Mouse (Mus musculus) embryonic facial prominence, embryonic 14.5 days (tissue): ENCODE results near the gene Zfand4. TPM values are rescaled to one million over a fixed set of nuclear protein-coding genes. Genes with fewer than 3 reads are reported as not detected.

Experiments
- ATAC-seq: fragments of 200-750 bp; cut with Nextera tagmentation; 2 replicates; pipeline ENCODE4 v1.8.0; 2017; ENCODE audit warnings: low read depth, moderate number of reproducible peaks, moderate TSS enrichment
- DNase-seq: peaks from one replicate; pipeline ENCODE4 v3.0.0-alpha.2; 2015; ENCODE audit warnings: low spot score
- H3K27ac ChIP-seq: fragments of 300-500 bp; sonication (generic); replicated peaks from 2 replicates; pipeline ENCODE4 v1.5.1; 2014; ENCODE audit warnings: low read depth, mild to moderate bottlenecking, low read length, moderate library complexity
- H3K27me3 ChIP-seq: fragments of 300-500 bp; sonication (generic); replicated peaks from 2 replicates; pipeline ENCODE4 v1.6.1; 2014; ENCODE audit warnings: low read length; ENCODE audit not compliant: control insufficient read depth, insufficient read depth
- H3K36me3 ChIP-seq: fragments of 300-500 bp; sonication (generic); 2 replicates; pipeline ENCODE4 v1.6.1; 2014; ENCODE audit warnings: low read length, mixed read lengths; ENCODE audit not compliant: control insufficient read depth, insufficient read depth
- H3K4me1 ChIP-seq: fragments of 300-500 bp; sonication (generic); 2 replicates; pipeline ENCODE4 v1.6.1; 2014; ENCODE audit warnings: antibody characterized with exemption, low read length; ENCODE audit not compliant: control insufficient read depth, insufficient read depth
- H3K4me2 ChIP-seq: fragments of 300-500 bp; sonication (generic); 2 replicates; pipeline ENCODE4 v1.6.1; 2014; ENCODE audit warnings: low read depth, mild to moderate bottlenecking, low read length, moderate library complexity, mixed read lengths
- H3K4me3 ChIP-seq: fragments of 300-500 bp; sonication (generic); 2 replicates; pipeline ENCODE4 v1.5.1; 2014; ENCODE audit warnings: low read depth, mild to moderate bottlenecking, low read length
- H3K9ac ChIP-seq: fragments of 300-500 bp; sonication (generic); 2 replicates; pipeline ENCODE4 v1.6.1; 2014; ENCODE audit warnings: low read depth, mild to moderate bottlenecking, low read length, moderate library complexity, mixed read lengths
- H3K9me3 ChIP-seq: fragments of 300-500 bp; sonication (generic); 2 replicates; pipeline ENCODE4 v1.6.1; 2016; ENCODE audit warnings: low read length; ENCODE audit not compliant: control insufficient read depth
- WGBS: fragments of 180-500 bp; shearing (Covaris S2); extraction: QIAGEN DNeasy Blood & Tissue Kit; methylation state at CpG from one replicate; pipeline ENCODE4 v1.1.7; 2014; 5-methylcytosine and 5-hydroxymethylcytosine counted together
- polyA plus RNA-seq: library from polyadenylated mRNA; unstranded; fragments of >200 nt; fragmentation: Nextera tagmentation; extraction: Ambion mirVana; gene quantifications from 2 replicates; pipeline ENCODE4 v1.2.1, GENCODE M21; 2014

The Zfand4 gene
- polyA plus RNA-seq, 1 experiment from 2014 or later, result 6.5 TPM

- no peak overlapping the region for H3K9ac ChIP-seq
- no peaks in the 10 kb centered on the region for H3K4me1 ChIP-seq
- H3K27me3 ChIP-seq, result no peaks in the 10 kb centered on the region
- H3K4me2 ChIP-seq, result no peak overlapping the region
- no peak overlapping the region for H3K27ac ChIP-seq
- DNase-seq (no peak), ATAC-seq (no peak)
- H3K36me3 ChIP-seq, result no peaks in the 10 kb centered on the region
- H3K9me3 ChIP-seq, result no peaks in the 10 kb centered on the region
- no peak overlapping the region for H3K4me3 ChIP-seq
- WGBS, result 46% methylated on average over 4 of the region's 4 CpGs
Measured at GRCm38 (mm10) chr6:116282546-116282945, 18.5 kb downstream of the Zfand4 start.

GRCm38 (mm10) chr6:116283280-116283679 is 19.3 kb downstream of the Zfand4 start:
- Histone ChIP-seq H3K36me3 (no peaks in the 10 kb centered on the region), H3K9ac (no peak overlapping the region), H3K27ac (no peak overlapping the region), H3K4me3 (no peak overlapping the region), H3K4me1 (no peaks in the 10 kb centered on the region), H3K4me2 (no peak overlapping the region), H3K27me3 (no peaks in the 10 kb centered on the region), H3K9me3 (no peaks in the 10 kb centered on the region)
- no peak for ATAC-seq
- DNase-seq, result no peak
- WGBS, result 82% methylated on average over 3 of the region's 3 CpGs

GRCm38 (mm10) chr6:116286321-116286720 is 22.3 kb downstream of the Zfand4 start:
- Histone ChIP-seq H3K9me3 (no peaks in the 10 kb centered on the region), H3K27ac (no peak overlapping the region), H3K4me1 (no peaks in the 10 kb centered on the region), H3K36me3 (no peaks in the 10 kb centered on the region), H3K4me2 (no peak overlapping the region), H3K27me3 (no peaks in the 10 kb centered on the region), H3K4me3 (no peak overlapping the region), H3K9ac (no peak overlapping the region)
- ATAC-seq (no peak), DNase-seq (no peak)
- WGBS, result 89% methylated on average over 4 of the region's 4 CpGs

- H3K9ac ChIP-seq, result no peak overlapping the region
- H3K36me3 ChIP-seq, result no peaks in the 10 kb centered on the region
- H3K4me3 ChIP-seq, result no peak overlapping the region
- DNase-seq, result no peak
- no peaks in the 10 kb centered on the region for H3K9me3 ChIP-seq
- no peak overlapping the region for H3K27ac ChIP-seq
- no peak overlapping the region for H3K4me2 ChIP-seq
- H3K4me1 ChIP-seq, result no peaks in the 10 kb centered on the region
- ATAC-seq, result no peak
- H3K27me3 ChIP-seq, result no peaks in the 10 kb centered on the region
- 76% methylated on average over 5 of the region's 5 CpGs for WGBS
Measured at GRCm38 (mm10) chr6:116286870-116287575, 23.0 kb downstream of the Zfand4 start.

- DNase-seq, result no peak
- Histone ChIP-seq H3K4me1 (no peaks in the 10 kb centered on the region), H3K4me2 (no peak overlapping the region), H3K9me3 (no peaks in the 10 kb centered on the region), H3K4me3 (no peak overlapping the region), H3K9ac (no peak overlapping the region), H3K27me3 (no peaks in the 10 kb centered on the region), H3K27ac (no peak overlapping the region), H3K36me3 (0 out of 2 replicates have a peak, but pooled peaks cover 3% of the 10 kb centered on the region)
- 84% methylated on average over 2 of the region's 2 CpGs for WGBS
- ATAC-seq, result no peak
Measured at GRCm38 (mm10) chr6:116311411-116311810, 47.4 kb downstream of the Zfand4 start.

GRCm38 (mm10) chr6:116319259-116319658 is 55.2 kb downstream of the Zfand4 start:
- Histone ChIP-seq H3K4me1 (no peaks in the 10 kb centered on the region), H3K9ac (no peak overlapping the region), H3K9me3 (no peaks in the 10 kb centered on the region), H3K4me2 (no peak overlapping the region), H3K36me3 (0 out of 2 replicates have a peak, but pooled peaks cover 3% of the 10 kb centered on the region), H3K4me3 (no peak overlapping the region), H3K27ac (no peak overlapping the region), H3K27me3 (no peaks in the 10 kb centered on the region)
- no peak for ATAC-seq
- 67% methylated on average over 3 of the region's 3 CpGs for WGBS
- no peak for DNase-seq

GRCm38 (mm10) chr6:116326641-116327040 is 62.6 kb downstream of the Zfand4 start:
- Histone ChIP-seq H3K27me3 (no peaks in the 10 kb centered on the region), H3K4me2 (no peak overlapping the region), H3K36me3 (no peaks in the 10 kb centered on the region), H3K9ac (no peak overlapping the region), H3K4me1 (no peaks in the 10 kb centered on the region), H3K4me3 (no peak overlapping the region), H3K27ac (no peak overlapping the region), H3K9me3 (no peaks in the 10 kb centered on the region)
- DNase-seq (no peak), ATAC-seq (no peak)
- 79% methylated on average over 3 of the region's 3 CpGs for WGBS

- no peak for ATAC-seq
- H3K4me3 ChIP-seq, result no peak overlapping the region
- H3K9ac ChIP-seq, result no peak overlapping the region
- no peak for DNase-seq
- H3K9me3 ChIP-seq, result no peaks in the 10 kb centered on the region
- H3K4me2 ChIP-seq, result no peak overlapping the region
- no peaks in the 10 kb centered on the region for H3K36me3 ChIP-seq
- H3K4me1 ChIP-seq, result no peaks in the 10 kb centered on the region
- no peak overlapping the region for H3K27ac ChIP-seq
- 96% methylated on average over 2 of the region's 2 CpGs for WGBS
- no peaks in the 10 kb centered on the region for H3K27me3 ChIP-seq
Measured at GRCm38 (mm10) chr6:116331396-116331795, 67.4 kb downstream of the Zfand4 start.

GRCm38 (mm10) chr6:116337466-116337834 is 73.4 kb downstream of the Zfand4 start:
- Histone ChIP-seq H3K27ac (no peak overlapping the region), H3K9ac (peak overlapping the region; percentile 82), H3K9me3 (no peaks in the 10 kb centered on the region), H3K4me3 (peak overlapping the region; percentile 95), H3K36me3 (no peaks in the 10 kb centered on the region; the same call in 1 of the 2 replicates), H3K4me2 (peak overlapping the region; percentile 73), H3K4me1 (no peaks in the 10 kb centered on the region), H3K27me3 (no peaks in the 10 kb centered on the region)
- DNase-seq (no peak), ATAC-seq (no peak)
- WGBS, result 2% methylated on average over 7 of the region's 7 CpGs
